ENCODE assay signal across 9 mouse cellular contexts in the genomic region with DNA sequence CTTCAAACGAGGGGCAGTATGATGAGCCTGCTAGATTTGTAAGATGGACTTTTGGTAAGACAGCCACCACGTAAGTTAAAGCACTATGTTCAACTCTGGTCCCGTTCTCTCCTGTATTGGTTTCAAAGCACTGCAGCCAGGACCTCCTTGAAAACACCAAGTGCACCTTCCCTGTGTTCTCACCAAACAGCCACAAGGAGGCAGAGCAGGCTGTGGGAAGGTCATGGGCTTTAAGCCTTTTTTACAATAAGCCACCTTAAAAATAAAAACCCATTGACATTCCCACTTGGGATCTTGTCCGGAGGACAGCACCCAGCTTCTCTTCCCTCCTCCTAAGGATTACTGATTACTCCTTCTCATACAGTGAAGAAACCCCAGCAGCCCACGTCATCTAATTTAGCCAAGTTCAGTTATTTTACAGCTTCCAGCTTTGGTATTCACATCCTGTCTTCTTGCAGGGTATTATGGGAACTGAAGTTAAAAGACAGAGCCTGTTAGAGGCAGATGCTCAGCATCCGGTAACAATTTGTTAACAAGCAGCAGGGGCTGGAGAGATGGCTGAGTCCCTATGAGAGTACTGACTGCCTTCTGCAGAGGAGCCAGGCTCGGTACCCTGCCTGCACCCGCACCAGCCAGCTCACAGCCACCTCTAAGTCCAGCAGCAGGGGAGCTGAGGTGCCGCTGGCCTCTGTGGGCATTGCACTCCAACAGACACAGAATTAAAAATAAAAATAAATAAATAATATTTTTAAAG. TPM values are rescaled to one million over a fixed set of nuclear protein-coding genes. Genes with fewer than 3 reads are reported as not detected.
DNase-seq lines count a peak whose midpoint lies in the region; ATAC-seq and TF ChIP-seq lines count a peak whose summit lies in the region.
"Had no signal": no experiment of that assay in that cellular context is flagged by ENCODE, and none has a peak within 500 bp of the region (broad histone marks: within the 10 kb centered on the region; RNA-seq: fewer than 3 reads in every experiment).

No protein-coding gene starts in this region.

- no peak overlapping the region for H3K4me2 ChIP-seq in hindbrain, embryonic 13.5 days
- no peak overlapping the region for H3K4me2 ChIP-seq in midbrain, postnatal 0 days (ENCODE audit: low read depth, low read length, poor library complexity, severe bottlenecking)
- H3K4me2 ChIP-seq: limb, embryonic 12.5 days had no signal

- 88% methylated on average over 9 of the region's 9 CpGs for WGBS in hindbrain, embryonic 10.5 days
- 86% methylated on average over 9 of the region's 9 CpGs for WGBS in hindbrain, embryonic 13.5 days
- WGBS in midbrain, postnatal 0 days = 69% methylated on average over 9 of the region's 9 CpGs

- no peaks in the 10 kb centered on the region for H3K27me3 ChIP-seq in hindbrain, embryonic 10.5 days (ENCODE audit: insufficient read depth, poor library complexity, severe bottlenecking)
- no peaks in the 10 kb centered on the region for H3K27me3 ChIP-seq in hindbrain, embryonic 13.5 days
- no peaks in the 10 kb centered on the region for H3K27me3 ChIP-seq in midbrain, postnatal 0 days (ENCODE audit: insufficient read depth, low read length)
- H3K27me3 ChIP-seq: limb, embryonic 12.5 days had no signal

- no peaks in the 10 kb centered on the region for H3K4me1 ChIP-seq in hindbrain, embryonic 10.5 days (replicated peaks)
- H3K4me1 ChIP-seq in hindbrain, embryonic 13.5 days (replicated peaks) = no peaks in the 10 kb centered on the region
- H3K4me1 ChIP-seq in midbrain, postnatal 0 days (ENCODE audit: insufficient read depth, low read length) = no peaks in the 10 kb centered on the region
- H3K4me1 ChIP-seq: limb, embryonic 12.5 days had no signal

- H3K9ac ChIP-seq in hindbrain, embryonic 13.5 days = no peak overlapping the region
- no peak overlapping the region for H3K9ac ChIP-seq in midbrain, postnatal 0 days (replicated peaks; ENCODE audit: low read length, poor library complexity, severe bottlenecking)
- H3K9ac ChIP-seq: limb, embryonic 12.5 days had no signal

- H3K4me3 ChIP-seq in hindbrain, embryonic 10.5 days = no peak overlapping the region
- H3K4me3 ChIP-seq in hindbrain, embryonic 13.5 days = no peak overlapping the region
- no peak overlapping the region for H3K4me3 ChIP-seq in midbrain, postnatal 0 days (ENCODE audit: low read depth, low read length)
- H3K4me3 ChIP-seq: limb, embryonic 12.5 days had no signal

- no peaks in the 10 kb centered on the region for H3K9me3 ChIP-seq in hindbrain, embryonic 10.5 days
- no peaks in the 10 kb centered on the region for H3K9me3 ChIP-seq in hindbrain, embryonic 13.5 days
- no peaks in the 10 kb centered on the region for H3K9me3 ChIP-seq in midbrain, postnatal 0 days (ENCODE audit: low read length)
- H3K9me3 ChIP-seq: limb, embryonic 12.5 days had no signal

- H3K27ac ChIP-seq in hindbrain, embryonic 10.5 days = no peak overlapping the region
- H3K27ac ChIP-seq in hindbrain, embryonic 13.5 days = no peak overlapping the region
- H3K27ac ChIP-seq in midbrain, postnatal 0 days (ENCODE audit: low read depth, low read length) = no peak overlapping the region
- H3K27ac ChIP-seq: limb, embryonic 12.5 days had no signal

- ATAC-seq in hindbrain, embryonic 13.5 days (ENCODE audit: low FRiP score) = no peak
- peak; percentile 34; the same call in 1 of the 2 replicates for ATAC-seq in midbrain, postnatal 0 days (ENCODE audit: low FRiP score)
- ATAC-seq in granulocyte monocyte progenitor cell, adult 5-6 weeks (replicated peaks; ENCODE audit: poor library complexity, severe bottlenecking) = no peak

- peak; percentile 85 for TF ChIP-seq CTCF in midbrain, postnatal 0 days (IDR thresholded peaks at IDR 0.05)

- DNase-seq in hindbrain, embryonic 10.5 days (ENCODE audit: low spot score) = peak; percentile 20
- peak; percentile 25 for DNase-seq in urinary bladder, postnatal 25 days (ENCODE audit: low spot score)
- DNase-seq in urinary bladder, postnatal 4 days (ENCODE audit: low spot score in 2 of 2) = no peak
- peak; percentile 66 to 69 for DNase-seq in cerebellum, postnatal 14 days
- DNase-seq in kidney, postnatal 14 days = peak; percentile 62
- DNase-seq in midbrain, postnatal 0 days (ENCODE audit: low spot score) = peak; percentile 64

- H3K36me3 ChIP-seq in hindbrain, embryonic 10.5 days = peaks cover 93% of the 10 kb centered on the region
- H3K36me3 ChIP-seq in hindbrain, embryonic 13.5 days = peaks cover 72% of the 10 kb centered on the region
- H3K36me3 ChIP-seq in midbrain, postnatal 0 days (ENCODE audit: insufficient read depth, low read length) = peaks cover 29% of the 10 kb centered on the region

RNA-seq across cellular contexts. Expression of gene Gphb5, which starts 47.6 kb away (rescaled TPM):
- not detected in 2 replicates for polyA plus RNA-seq in hindbrain, embryonic 10.5 days (2016; fragmentation: Nextera tagmentation; extraction: Ambion mirVana)
- not detected in 2 replicates for polyA plus RNA-seq in hindbrain, embryonic 13.5 days (2015; fragmentation: Nextera tagmentation; extraction: Ambion mirVana)
- total RNA-seq in midbrain, postnatal 0 days (2014; rRNA removed) = not detected in 2 replicates
- not detected in 2 replicates for polyA plus RNA-seq in midbrain, postnatal 0 days (2015; fragmentation: Nextera tagmentation; extraction: Ambion mirVana)
- total RNA-seq in granulocyte monocyte progenitor cell, adult 5-6 weeks (2014; fragmentation: Nextera tagmentation) = not detected in 2 replicates
- not detected in 2 replicates for total RNA-seq in granulocyte monocyte progenitor cell, adult 5-6 weeks (2017)
- polyA plus RNA-seq: limb, embryonic 12.5 days had no signal

Comparison
In these comparisons a context has a peak if more than half of its experiments do, and no peak if none do; other contexts are left out.
1. DNase-seq: peak in hindbrain, embryonic 10.5 days (single experiment), urinary bladder, postnatal 25 days (single experiment), cerebellum, postnatal 14 days (2 of 2), kidney, postnatal 14 days (single experiment) and midbrain, postnatal 0 days (single experiment); none in urinary bladder, postnatal 4 days (0 of 2).